Mouse (Mus musculus): ENCODE data around the gene Olfr1472.

GRCm38 (mm10) chr19:13500246-13500645 lies 44.4 kb upstream of the Olfr1472 start, which contains the start of gene Olfr1477:
- TF ChIP-seq TCF12 (IDR thresholded peaks at IDR 0.05; ENCODE audit: insufficient read depth, poor library complexity, severe bottlenecking) = no peak
- TF ChIP-seq POLR2A (IDR thresholded peaks at IDR 0.05; ENCODE audit: insufficient read length, low read depth) = no peak
- TF ChIP-seq MYOG (IDR thresholded peaks at IDR 0.05; ENCODE audit: control insufficient read depth in 1 of 3, insufficient read depth in 1 of 3, insufficient read length in 2 of 3, low read depth in 2 of 3) = no peak
- no peak for TF ChIP-seq E2F4 (IDR thresholded peaks at IDR 0.05; ENCODE audit: insufficient read depth)
- TF ChIP-seq CEBPB (IDR thresholded peaks at IDR 0.05; ENCODE audit: insufficient read depth, poor library complexity, severe bottlenecking) = no peak

Measured in myocyte (in vitro differentiated cells).